ENCODE assay signal across 16 mouse cellular contexts in genomic region chr3:144708612-144709011, GRCm38 (mm10).
"Had no signal": no experiment of that assay in that cellular context is flagged by ENCODE, and none has a peak within 500 bp of the region (broad histone marks: within the 10 kb centered on the region; RNA-seq: fewer than 3 reads in every experiment).

No protein-coding gene starts in this region.

- H3K9ac ChIP-seq: neural tube, embryonic 13.5 days; neural tube, embryonic 15.5 days; stomach, embryonic 15.5 days had no signal

- H3K27ac ChIP-seq: neural tube, embryonic 13.5 days; neural tube, embryonic 15.5 days; stomach, embryonic 15.5 days; stomach, postnatal 0 days had no signal

- H3K4me2 ChIP-seq: neural tube, embryonic 13.5 days; neural tube, embryonic 15.5 days; stomach, embryonic 15.5 days had no signal

- H3K27me3 ChIP-seq: neural tube, embryonic 13.5 days; neural tube, embryonic 15.5 days; stomach, embryonic 15.5 days had no signal

- H3K4me1 ChIP-seq: neural tube, embryonic 13.5 days; neural tube, embryonic 15.5 days; stomach, embryonic 15.5 days had no signal

- DNase-seq: retina, postnatal 1 day; right cerebral cortex, adult 18-20 months; right cerebral cortex, postnatal 14 days; right cerebral cortex, postnatal 25 days; right cerebral cortex, postnatal 4 days; spleen, adult 18-20 months; thymus, adult 18-20 months; thymus, adult 2 months; thymus, postnatal 14 days; thymus, postnatal 25 days; thymus, postnatal 36 days; thymus, postnatal 4 days had no signal

- H3K9me3 ChIP-seq: neural tube, embryonic 13.5 days; neural tube, embryonic 15.5 days; stomach, embryonic 15.5 days had no signal

- H3K4me3 ChIP-seq: neural tube, embryonic 13.5 days; neural tube, embryonic 15.5 days; stomach, embryonic 15.5 days had no signal
